Mouse (Mus musculus) ES-E14 (cell line): ENCODE measurements around the gene Tmem163.

ENCODE experiments used
- CHD2 ChIP-seq: IDR thresholded peaks from 2 replicates; pipeline ENCODE4 v1.6.1; 2014; ENCODE audit warnings: mild to moderate bottlenecking, low read depth, low read length, inconsistent platforms
- MAFK ChIP-seq: IDR thresholded peaks from 2 replicates; pipeline ENCODE4 v1.6.1; 2014; ENCODE audit warnings: mild to moderate bottlenecking, low read depth, low read length, inconsistent platforms; ENCODE audit not compliant: insufficient read depth

GRCm38 (mm10) chr1:127459015-127459451 lies 220.3 kb downstream of the Tmem163 start:
- TF ChIP-seq CHD2: no peak
- TF ChIP-seq MAFK: no peak
